Mouse (Mus musculus): ENCODE data around the gene Hdac9. TPM values are rescaled to one million over a fixed set of nuclear protein-coding genes. Genes with fewer than 3 reads are reported as not detected.

The Hdac9 gene
- polyA plus RNA-seq, 1 experiment from 2014 or later = 13.6 TPM

- Histone ChIP-seq H3K4me3 (replicated peaks; ENCODE audit: low read length) (no peak overlapping the region), H3K36me3 (ENCODE audit: control insufficient read depth, insufficient read depth) (no peaks in the 10 kb centered on the region), H3K9me3 (ENCODE audit: control insufficient read depth, low read length) (no peaks in the 10 kb centered on the region), H3K27ac (ENCODE audit: low read length) (no peak overlapping the region), H3K4me1 (replicated peaks; ENCODE audit: control insufficient read depth, insufficient read depth, low read length) (no peaks in the 10 kb centered on the region), H3K27me3 (replicated peaks; ENCODE audit: control insufficient read depth, insufficient read depth, low read length) (no peaks in the 10 kb centered on the region), H3K9ac (replicated peaks; ENCODE audit: low read depth, low read length) (no peak overlapping the region), H3K4me2 (ENCODE audit: low read length) (no peak overlapping the region)
- 20% methylated on average over 6 of the region's 6 CpGs for WGBS
- no peak for ATAC-seq
These were observed 565.0 kb downstream of the Hdac9 start for GRCm38 (mm10) chr12:34351906-34352305.

GRCm38 (mm10) chr12:34347529-34347928, 569.4 kb downstream of the Hdac9 start:
- H3K27ac ChIP-seq (ENCODE audit: low read length) = no peak overlapping the region
- H3K36me3 ChIP-seq (ENCODE audit: control insufficient read depth, insufficient read depth) = no peaks in the 10 kb centered on the region
- WGBS = 75% methylated on average over 2 of the region's 2 CpGs
- H3K4me3 ChIP-seq (replicated peaks; ENCODE audit: low read length) = no peak overlapping the region
- no peaks in the 10 kb centered on the region for H3K27me3 ChIP-seq (replicated peaks; ENCODE audit: control insufficient read depth, insufficient read depth, low read length)
- no peaks in the 10 kb centered on the region for H3K9me3 ChIP-seq (ENCODE audit: control insufficient read depth, low read length)
- no peaks in the 10 kb centered on the region for H3K4me1 ChIP-seq (replicated peaks; ENCODE audit: control insufficient read depth, insufficient read depth, low read length)
- ATAC-seq = no peak
- no peak overlapping the region for H3K4me2 ChIP-seq (ENCODE audit: low read length)
- no peak overlapping the region for H3K9ac ChIP-seq (replicated peaks; ENCODE audit: low read depth, low read length)

DNA sequence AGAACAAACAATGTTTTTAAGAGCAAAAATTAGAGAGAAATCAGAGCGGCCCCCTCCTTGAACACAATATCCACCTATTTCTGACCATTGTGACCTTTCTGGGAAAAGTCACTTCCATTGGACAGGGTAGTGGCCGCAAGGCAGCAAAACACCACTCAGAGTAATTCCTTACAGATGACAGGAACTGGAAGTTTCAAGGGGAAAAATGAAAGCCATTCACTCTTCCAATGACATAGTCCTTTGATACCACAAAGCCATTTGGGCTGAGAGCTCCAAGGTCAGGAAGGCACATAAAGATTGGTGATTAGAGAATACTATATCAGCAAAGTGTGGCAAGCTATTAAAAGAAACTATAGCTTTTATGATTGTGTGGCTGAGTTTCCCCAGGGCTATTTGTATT, 574.1 kb downstream of the Hdac9 start:
- no peak overlapping the region for H3K4me2 ChIP-seq (ENCODE audit: low read length)
- no peak overlapping the region for H3K27ac ChIP-seq (ENCODE audit: low read length)
- H3K27me3 ChIP-seq (replicated peaks; ENCODE audit: control insufficient read depth, insufficient read depth, low read length) = no peaks in the 10 kb centered on the region
- no peaks in the 10 kb centered on the region for H3K36me3 ChIP-seq (ENCODE audit: control insufficient read depth, insufficient read depth)
- H3K4me1 ChIP-seq (replicated peaks; ENCODE audit: control insufficient read depth, insufficient read depth, low read length) = no peaks in the 10 kb centered on the region
- no peak for ATAC-seq
- no peak overlapping the region for H3K9ac ChIP-seq (replicated peaks; ENCODE audit: low read depth, low read length)
- H3K9me3 ChIP-seq (ENCODE audit: control insufficient read depth, low read length) = no peaks in the 10 kb centered on the region
- 86% methylated on average over 2 of the region's 2 CpGs for WGBS
- H3K4me3 ChIP-seq (replicated peaks; ENCODE audit: low read length) = no peak overlapping the region

DNA sequence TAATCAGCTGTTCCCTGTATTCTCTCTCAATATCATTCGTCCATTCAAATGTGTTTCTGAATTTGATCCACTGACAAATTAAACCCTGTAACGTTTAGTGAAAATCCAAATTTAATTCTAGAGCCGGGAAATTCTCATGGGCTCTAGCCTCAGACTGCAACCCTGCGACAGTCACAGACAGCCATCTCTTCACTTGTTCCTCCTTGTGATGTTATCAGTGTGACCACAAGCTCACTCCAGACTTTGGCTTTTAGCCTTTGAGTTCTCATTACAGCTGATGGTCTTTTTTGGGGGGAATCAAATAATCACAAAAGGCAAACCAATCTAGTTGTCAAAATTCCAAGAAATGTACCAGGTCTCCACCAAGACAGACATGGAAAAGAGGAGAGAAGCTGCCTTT, 578.0 kb downstream of the Hdac9 start:
- H3K27ac ChIP-seq (ENCODE audit: low read length) = no peak overlapping the region
- 90% methylated on average over 4 of the region's 4 CpGs for WGBS
- H3K9ac ChIP-seq (replicated peaks; ENCODE audit: low read depth, low read length) = no peak overlapping the region
- no peaks in the 10 kb centered on the region for H3K4me1 ChIP-seq (replicated peaks; ENCODE audit: control insufficient read depth, insufficient read depth, low read length)
- no peak overlapping the region for H3K4me2 ChIP-seq (ENCODE audit: low read length)
- ATAC-seq = no peak
- H3K36me3 ChIP-seq (ENCODE audit: control insufficient read depth, insufficient read depth) = no peaks in the 10 kb centered on the region
- no peaks in the 10 kb centered on the region for H3K9me3 ChIP-seq (ENCODE audit: control insufficient read depth, low read length)
- H3K27me3 ChIP-seq (replicated peaks; ENCODE audit: control insufficient read depth, insufficient read depth, low read length) = no peaks in the 10 kb centered on the region
- H3K4me3 ChIP-seq (replicated peaks; ENCODE audit: low read length) = no peak overlapping the region

- no peaks in the 10 kb centered on the region for H3K36me3 ChIP-seq (ENCODE audit: control insufficient read depth, insufficient read depth)
- no peaks in the 10 kb centered on the region for H3K4me1 ChIP-seq (replicated peaks; ENCODE audit: control insufficient read depth, insufficient read depth, low read length)
- peak; percentile 69 for ATAC-seq
- H3K9me3 ChIP-seq (ENCODE audit: control insufficient read depth, low read length) = no peaks in the 10 kb centered on the region
- H3K27ac ChIP-seq (ENCODE audit: low read length) = no peak overlapping the region
- 85% methylated on average over 4 of the region's 4 CpGs for WGBS
- H3K9ac ChIP-seq (replicated peaks; ENCODE audit: low read depth, low read length) = no peak overlapping the region
- no peak overlapping the region for H3K4me3 ChIP-seq (replicated peaks; ENCODE audit: low read length)
- no peaks in the 10 kb centered on the region for H3K27me3 ChIP-seq (replicated peaks; ENCODE audit: control insufficient read depth, insufficient read depth, low read length)
- H3K4me2 ChIP-seq (ENCODE audit: low read length) = no peak overlapping the region
These were observed 582.3 kb downstream of the Hdac9 start for GRCm38 (mm10) chr12:34334455-34335084.

DNA sequence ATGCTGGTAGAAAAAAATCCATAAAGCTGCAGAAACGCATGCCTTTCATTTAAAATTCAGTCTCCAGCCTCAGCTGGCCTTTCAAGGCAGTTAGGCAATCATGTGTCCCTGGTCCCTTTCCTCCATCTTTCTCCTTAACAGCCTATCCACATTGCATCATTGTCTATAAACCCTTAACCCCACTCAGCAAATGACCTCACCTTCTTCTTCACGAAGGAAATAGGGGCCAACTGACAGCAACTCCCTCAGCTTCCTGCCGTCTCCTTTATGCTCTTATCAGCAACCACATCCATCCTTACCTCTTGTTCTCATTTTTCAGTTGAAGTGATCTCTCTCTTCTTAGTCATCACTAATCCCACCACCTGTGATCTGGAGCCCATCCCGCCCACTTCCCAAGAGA, 584.0 kb downstream of the Hdac9 start:
- Histone ChIP-seq H3K9ac (replicated peaks; ENCODE audit: low read depth, low read length) (no peak overlapping the region), H3K27me3 (replicated peaks; ENCODE audit: control insufficient read depth, insufficient read depth, low read length) (no peaks in the 10 kb centered on the region), H3K4me2 (ENCODE audit: low read length) (no peak overlapping the region), H3K36me3 (ENCODE audit: control insufficient read depth, insufficient read depth) (no peaks in the 10 kb centered on the region), H3K4me3 (replicated peaks; ENCODE audit: low read length) (no peak overlapping the region), H3K9me3 (ENCODE audit: control insufficient read depth, low read length) (no peaks in the 10 kb centered on the region), H3K4me1 (replicated peaks; ENCODE audit: control insufficient read depth, insufficient read depth, low read length) (no peaks in the 10 kb centered on the region), H3K27ac (ENCODE audit: low read length) (no peak overlapping the region)
- no peak for ATAC-seq
- 68% methylated on average over 4 of the region's 4 CpGs for WGBS

DNA sequence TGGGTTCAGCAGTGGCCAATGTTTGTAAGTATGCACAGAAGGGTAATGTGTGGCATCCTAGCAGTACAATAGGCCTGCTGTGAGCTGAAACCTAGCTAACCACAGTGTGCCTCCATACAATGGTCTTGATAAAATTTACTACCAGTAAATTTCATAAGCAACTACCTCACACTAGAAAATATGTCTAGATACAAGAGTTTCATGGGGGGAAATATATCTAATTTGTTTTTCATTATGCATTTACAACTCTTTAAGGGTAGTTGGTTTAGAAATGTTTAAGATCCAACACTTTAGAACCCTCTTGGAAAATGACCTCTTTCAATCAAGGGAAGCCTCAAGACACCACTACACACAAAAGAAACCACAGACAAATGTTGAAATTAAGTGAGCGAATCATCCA, 589.8 kb downstream of the Hdac9 start:
- no peak overlapping the region for H3K27ac ChIP-seq (ENCODE audit: low read length)
- no peak for ATAC-seq
- no peak overlapping the region for H3K9ac ChIP-seq (replicated peaks; ENCODE audit: low read depth, low read length)
- H3K4me3 ChIP-seq (replicated peaks; ENCODE audit: low read length) = no peak overlapping the region
- no peak overlapping the region for H3K4me2 ChIP-seq (ENCODE audit: low read length)
- no peaks in the 10 kb centered on the region for H3K4me1 ChIP-seq (replicated peaks; ENCODE audit: control insufficient read depth, insufficient read depth, low read length)
- 92% methylated on average over 1 of the region's 1 CpGs for WGBS
- no peaks in the 10 kb centered on the region for H3K36me3 ChIP-seq (ENCODE audit: control insufficient read depth, insufficient read depth)
- no peaks in the 10 kb centered on the region for H3K27me3 ChIP-seq (replicated peaks; ENCODE audit: control insufficient read depth, insufficient read depth, low read length)
- no peaks in the 10 kb centered on the region for H3K9me3 ChIP-seq (ENCODE audit: control insufficient read depth, low read length)

DNA sequence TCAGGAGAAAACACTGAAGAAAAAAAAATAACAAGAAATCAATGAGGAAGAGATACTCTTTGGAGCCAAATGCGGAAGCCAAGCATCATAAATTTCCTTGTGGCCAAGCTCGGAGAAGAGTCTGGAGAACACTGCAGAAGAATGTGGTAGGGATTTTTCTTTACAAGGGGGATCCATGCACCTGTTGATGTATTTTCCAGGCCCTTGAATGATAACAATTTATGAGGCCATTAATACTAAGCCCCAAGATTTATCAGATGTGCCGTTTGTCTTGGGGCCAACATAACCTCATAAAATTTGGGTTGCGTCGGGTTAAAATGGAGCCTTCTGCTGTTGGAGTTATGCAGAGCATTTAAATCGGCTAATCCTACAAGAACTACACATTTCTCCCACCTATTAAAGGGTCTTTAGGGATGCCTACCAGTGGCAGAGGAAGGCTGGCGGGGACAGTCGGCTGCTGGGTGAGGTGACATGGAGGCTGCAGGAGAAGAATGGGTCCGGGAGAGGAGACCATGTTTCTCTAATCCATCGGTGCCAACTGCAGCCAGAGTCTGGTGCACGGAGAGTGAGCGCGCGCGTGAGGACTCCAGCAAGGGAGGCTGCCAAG, 604.7 kb downstream of the Hdac9 start:
- Histone ChIP-seq H3K27ac (ENCODE audit: low read length) (no peak overlapping the region), H3K36me3 (ENCODE audit: control insufficient read depth, insufficient read depth) (no peaks in the 10 kb centered on the region), H3K27me3 (replicated peaks; ENCODE audit: control insufficient read depth, insufficient read depth, low read length) (no peaks in the 10 kb centered on the region), H3K4me3 (replicated peaks; ENCODE audit: low read length) (no peak overlapping the region), H3K4me2 (ENCODE audit: low read length) (no peak overlapping the region), H3K9ac (replicated peaks; ENCODE audit: low read depth, low read length) (no peak overlapping the region), H3K9me3 (ENCODE audit: control insufficient read depth, low read length) (no peaks in the 10 kb centered on the region), H3K4me1 (replicated peaks; ENCODE audit: control insufficient read depth, insufficient read depth, low read length) (no peaks in the 10 kb centered on the region)
- WGBS = 88% methylated on average over 15 of the region's 15 CpGs
- no peak for ATAC-seq

DNA sequence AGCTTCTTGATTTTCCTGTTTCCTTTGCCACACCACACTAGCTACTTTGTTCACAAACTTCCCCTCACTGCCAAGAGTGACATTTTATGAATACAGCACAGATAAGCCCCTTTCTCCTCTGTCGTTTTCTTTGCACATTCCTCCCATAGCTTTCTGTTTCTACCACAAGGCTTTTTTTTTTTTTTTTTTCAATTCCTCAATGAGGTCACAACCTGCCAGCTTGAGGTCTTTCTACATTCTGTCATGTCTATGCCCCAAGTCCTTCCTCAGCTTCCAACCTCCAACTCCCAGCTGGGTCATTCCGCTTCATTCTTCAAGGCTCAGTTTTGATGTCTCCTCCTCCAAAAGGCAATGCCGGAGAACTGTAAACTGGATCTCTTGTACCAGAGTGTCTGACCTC, 611.4 kb downstream of the Hdac9 start:
- 52% methylated on average over 3 of the region's 3 CpGs for WGBS
- Histone ChIP-seq H3K9ac (replicated peaks; ENCODE audit: low read depth, low read length) (no peak overlapping the region), H3K4me1 (replicated peaks; ENCODE audit: control insufficient read depth, insufficient read depth, low read length) (no peaks in the 10 kb centered on the region), H3K4me3 (replicated peaks; ENCODE audit: low read length) (no peak overlapping the region), H3K9me3 (ENCODE audit: control insufficient read depth, low read length) (no peaks in the 10 kb centered on the region), H3K27ac (ENCODE audit: low read length) (no peak overlapping the region), H3K27me3 (replicated peaks; ENCODE audit: control insufficient read depth, insufficient read depth, low read length) (no peaks in the 10 kb centered on the region), H3K36me3 (ENCODE audit: control insufficient read depth, insufficient read depth) (no peaks in the 10 kb centered on the region), H3K4me2 (ENCODE audit: low read length) (no peak overlapping the region)
- no peak for ATAC-seq

- Histone ChIP-seq H3K9me3 (ENCODE audit: control insufficient read depth, low read length) (no peaks in the 10 kb centered on the region), H3K4me2 (ENCODE audit: low read length) (no peak overlapping the region), H3K36me3 (ENCODE audit: control insufficient read depth, insufficient read depth) (no peaks in the 10 kb centered on the region), H3K27me3 (replicated peaks; ENCODE audit: control insufficient read depth, insufficient read depth, low read length) (no peaks in the 10 kb centered on the region), H3K4me1 (replicated peaks; ENCODE audit: control insufficient read depth, insufficient read depth, low read length) (no peaks in the 10 kb centered on the region), H3K9ac (replicated peaks; ENCODE audit: low read depth, low read length) (no peak overlapping the region), H3K27ac (ENCODE audit: low read length) (no peak overlapping the region), H3K4me3 (replicated peaks; ENCODE audit: low read length) (no peak overlapping the region)
- no peak for ATAC-seq
- WGBS = 66% methylated on average over 7 of the region's 7 CpGs
These were observed 624.5 kb downstream of the Hdac9 start for GRCm38 (mm10) chr12:34292346-34292745.

Data from forebrain, embryonic 16.5 days (tissue).